Mouse (Mus musculus): Measurements from ENCODE around the gene Nup93. TPM values are rescaled to one million over a fixed set of nuclear protein-coding genes. Genes with fewer than 3 reads are reported as not detected.

The Nup93 gene
- polyA plus RNA-seq, 1 experiment, result 58.7 TPM

DNA sequence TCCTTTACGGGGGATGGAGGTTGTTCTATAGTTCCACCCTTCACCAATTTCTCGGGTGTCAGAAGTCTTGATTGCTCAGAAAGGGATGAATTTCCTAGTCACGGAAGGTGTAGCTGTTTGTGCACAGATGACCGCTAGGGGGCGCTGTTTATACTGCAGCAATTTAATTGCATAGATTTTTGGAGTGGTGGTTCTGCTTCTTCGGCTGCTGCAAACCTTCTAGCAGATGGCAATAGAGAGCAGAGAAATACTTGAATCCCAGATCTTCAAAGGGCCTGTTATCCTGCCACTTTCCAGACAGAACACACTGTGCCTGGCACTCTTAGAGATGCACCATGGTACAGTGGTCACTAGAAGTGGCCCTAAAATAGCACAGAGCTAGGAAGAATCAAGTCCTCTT, 128.9 kb downstream of the Nup93 start:
- Histone ChIP-seq H3K4me3 (ENCODE audit: insufficient read depth, poor library complexity, severe bottlenecking) (no peak overlapping the region), H3K27me3 (ENCODE audit: control insufficient read depth, insufficient read depth, insufficient read length) (peaks cover 22% of the 10 kb centered on the region), H3K79me2 (ENCODE audit: control insufficient read depth, insufficient read depth) (no peaks in the 10 kb centered on the region), H3K36me3 (ENCODE audit: control insufficient read depth, insufficient read depth) (no peaks in the 10 kb centered on the region), H3K79me3 (ENCODE audit: low read depth) (no peaks in the 10 kb centered on the region), H3ac (ENCODE audit: control insufficient read depth, insufficient read length, low read depth) (no peak overlapping the region)
- no peak for TF ChIP-seq MAX (IDR thresholded peaks at IDR 0.05)
- no peak for TF ChIP-seq MYOG (IDR thresholded peaks at IDR 0.05; ENCODE audit: control insufficient read depth, extremely low read depth, insufficient read length)
- no peak for TF ChIP-seq CEBPB (IDR thresholded peaks at IDR 0.05; ENCODE audit: low read depth)
- TF ChIP-seq MYOD1 (IDR thresholded peaks at IDR 0.05; ENCODE audit: control insufficient read depth, insufficient read length, low read depth), result no peak
- TF ChIP-seq CTCF (IDR thresholded peaks at IDR 0.05; ENCODE audit: control insufficient read depth, insufficient read depth, insufficient read length), result peak; percentile 42
- no peak for TF ChIP-seq FOSL1 (IDR thresholded peaks at IDR 0.05; ENCODE audit: insufficient read depth, low read length, poor library complexity, severe bottlenecking)
- no peak for TF ChIP-seq USF1 (IDR thresholded peaks at IDR 0.05; ENCODE audit: low read depth)

GRCm38 (mm10) chr8:94343778-94344320, 129.5 kb downstream of the Nup93 start:
- Histone ChIP-seq H3K27me3 (ENCODE audit: control insufficient read depth, insufficient read depth, insufficient read length) (peaks cover 27% of the 10 kb centered on the region), H3K36me3 (ENCODE audit: control insufficient read depth, insufficient read depth) (no peaks in the 10 kb centered on the region), H3K4me3 (ENCODE audit: insufficient read depth, poor library complexity, severe bottlenecking) (no peak overlapping the region), H3K79me2 (ENCODE audit: control insufficient read depth, insufficient read depth) (no peaks in the 10 kb centered on the region), H3ac (ENCODE audit: control insufficient read depth, insufficient read length, low read depth) (no peak overlapping the region), H3K79me3 (ENCODE audit: low read depth) (no peaks in the 10 kb centered on the region)
- no peak for TF ChIP-seq CEBPB (IDR thresholded peaks at IDR 0.05; ENCODE audit: low read depth)
- TF ChIP-seq CTCF (IDR thresholded peaks at IDR 0.05; ENCODE audit: control insufficient read depth, insufficient read depth, insufficient read length), result no peak
- no peak for TF ChIP-seq FOSL1 (IDR thresholded peaks at IDR 0.05; ENCODE audit: insufficient read depth, low read length, poor library complexity, severe bottlenecking)
- TF ChIP-seq MYOG (IDR thresholded peaks at IDR 0.05; ENCODE audit: control insufficient read depth, extremely low read depth, insufficient read length), result no peak
- no peak for TF ChIP-seq MAX (IDR thresholded peaks at IDR 0.05)
- no peak for TF ChIP-seq USF1 (IDR thresholded peaks at IDR 0.05; ENCODE audit: low read depth)
- no peak for TF ChIP-seq MYOD1 (IDR thresholded peaks at IDR 0.05; ENCODE audit: control insufficient read depth, insufficient read length, low read depth)

DNA sequence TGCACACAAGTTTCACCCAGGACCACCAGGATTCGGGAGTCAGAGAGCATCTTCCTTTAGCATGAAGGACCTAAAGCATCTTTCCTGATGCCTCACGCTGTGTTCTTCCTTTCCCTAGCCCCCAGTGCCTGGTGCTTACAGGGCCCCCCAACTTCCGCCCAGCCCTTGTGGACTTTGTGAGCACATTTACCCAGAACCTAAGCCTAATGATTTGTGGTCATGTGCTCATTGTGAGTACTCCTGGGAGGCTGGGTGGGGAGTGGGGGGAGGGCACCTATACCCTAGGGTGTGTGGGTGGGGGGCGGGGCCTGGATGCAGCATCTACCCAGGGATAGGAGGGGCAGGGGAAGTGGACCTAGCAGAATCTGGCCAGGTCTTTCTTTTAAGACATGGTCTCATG, 131.3 kb downstream of the Nup93 start:
- no peak overlapping the region for H3ac ChIP-seq (ENCODE audit: control insufficient read depth, insufficient read length, low read depth)
- TF ChIP-seq MYOD1 (IDR thresholded peaks at IDR 0.05; ENCODE audit: control insufficient read depth, insufficient read length, low read depth) (no peak), USF1 (IDR thresholded peaks at IDR 0.05; ENCODE audit: low read depth) (no peak), MAX (IDR thresholded peaks at IDR 0.05) (no peak), CTCF (IDR thresholded peaks at IDR 0.05; ENCODE audit: control insufficient read depth, insufficient read depth, insufficient read length) (no peak), CEBPB (IDR thresholded peaks at IDR 0.05; ENCODE audit: low read depth) (no peak), MYOG (IDR thresholded peaks at IDR 0.05; ENCODE audit: control insufficient read depth, extremely low read depth, insufficient read length) (no peak), FOSL1 (IDR thresholded peaks at IDR 0.05; ENCODE audit: insufficient read depth, low read length, poor library complexity, severe bottlenecking) (no peak)
- H3K27me3 ChIP-seq (ENCODE audit: control insufficient read depth, insufficient read depth, insufficient read length), result peaks cover 33% of the 10 kb centered on the region
- no peaks in the 10 kb centered on the region for H3K36me3 ChIP-seq (ENCODE audit: control insufficient read depth, insufficient read depth)
- H3K79me3 ChIP-seq (ENCODE audit: low read depth), result no peaks in the 10 kb centered on the region
- no peak overlapping the region for H3K4me3 ChIP-seq (ENCODE audit: insufficient read depth, poor library complexity, severe bottlenecking)
- no peaks in the 10 kb centered on the region for H3K79me2 ChIP-seq (ENCODE audit: control insufficient read depth, insufficient read depth)

DNA sequence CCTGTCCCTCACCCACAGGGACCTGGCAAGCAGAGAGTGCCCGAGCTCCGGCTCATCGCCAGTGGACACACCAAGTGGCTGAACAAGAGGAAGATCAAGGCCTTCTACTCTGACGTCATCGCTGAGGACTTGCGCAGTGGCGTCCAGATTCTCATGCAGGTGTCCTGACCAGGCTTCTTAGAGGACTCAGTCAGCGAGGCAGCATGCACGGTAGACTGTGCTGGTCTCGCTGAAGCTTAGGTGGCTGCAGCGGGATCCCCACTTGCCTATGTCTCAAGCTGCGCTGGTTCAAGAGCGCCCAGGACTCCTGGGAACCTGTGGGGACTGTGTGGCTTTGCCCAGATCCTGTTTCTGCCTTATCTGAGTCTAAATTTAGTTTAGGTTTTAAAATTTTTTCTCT, 131.9 kb downstream of the Nup93 start:
- peaks cover 39% of the 10 kb centered on the region for H3K27me3 ChIP-seq (ENCODE audit: control insufficient read depth, insufficient read depth, insufficient read length)
- no peaks in the 10 kb centered on the region for H3K79me3 ChIP-seq (ENCODE audit: low read depth)
- H3ac ChIP-seq (ENCODE audit: control insufficient read depth, insufficient read length, low read depth), result no peak overlapping the region
- H3K79me2 ChIP-seq (ENCODE audit: control insufficient read depth, insufficient read depth), result no peaks in the 10 kb centered on the region
- H3K4me3 ChIP-seq (ENCODE audit: insufficient read depth, poor library complexity, severe bottlenecking), result no peak overlapping the region
- no peaks in the 10 kb centered on the region for H3K36me3 ChIP-seq (ENCODE audit: control insufficient read depth, insufficient read depth)
- TF ChIP-seq MAX (IDR thresholded peaks at IDR 0.05) (no peak), FOSL1 (IDR thresholded peaks at IDR 0.05; ENCODE audit: insufficient read depth, low read length, poor library complexity, severe bottlenecking) (no peak), CEBPB (IDR thresholded peaks at IDR 0.05; ENCODE audit: low read depth) (no peak), MYOD1 (IDR thresholded peaks at IDR 0.05; ENCODE audit: control insufficient read depth, insufficient read length, low read depth) (no peak), CTCF (IDR thresholded peaks at IDR 0.05; ENCODE audit: control insufficient read depth, insufficient read depth, insufficient read length) (no peak), MYOG (IDR thresholded peaks at IDR 0.05; ENCODE audit: control insufficient read depth, extremely low read depth, insufficient read length) (no peak), USF1 (IDR thresholded peaks at IDR 0.05; ENCODE audit: low read depth) (no peak)

- Histone ChIP-seq H3K4me3 (ENCODE audit: insufficient read depth, poor library complexity, severe bottlenecking) (no peak overlapping the region), H3K79me3 (ENCODE audit: low read depth) (no peaks in the 10 kb centered on the region), H3K79me2 (ENCODE audit: control insufficient read depth, insufficient read depth) (no peaks in the 10 kb centered on the region), H3ac (ENCODE audit: control insufficient read depth, insufficient read length, low read depth) (no peak overlapping the region), H3K27me3 (ENCODE audit: control insufficient read depth, insufficient read depth, insufficient read length) (peaks cover 37% of the 10 kb centered on the region), H3K36me3 (ENCODE audit: control insufficient read depth, insufficient read depth) (no peaks in the 10 kb centered on the region)
- TF ChIP-seq CEBPB (IDR thresholded peaks at IDR 0.05; ENCODE audit: low read depth), result no peak
These were observed 134.1 kb downstream of the Nup93 start for GRCm38 (mm10) chr8:94348425-94348824.

- TF ChIP-seq FOSL1 (IDR thresholded peaks at IDR 0.05; ENCODE audit: insufficient read depth, low read length, poor library complexity, severe bottlenecking) (no peak), MYOG (IDR thresholded peaks at IDR 0.05; ENCODE audit: control insufficient read depth, extremely low read depth, insufficient read length) (no peak), CTCF (IDR thresholded peaks at IDR 0.05; ENCODE audit: control insufficient read depth, insufficient read depth, insufficient read length) (no peak), CEBPB (IDR thresholded peaks at IDR 0.05; ENCODE audit: low read depth) (no peak), MYOD1 (IDR thresholded peaks at IDR 0.05; ENCODE audit: control insufficient read depth, insufficient read length, low read depth) (no peak), USF1 (IDR thresholded peaks at IDR 0.05; ENCODE audit: low read depth) (no peak), MAX (IDR thresholded peaks at IDR 0.05) (no peak)
- Histone ChIP-seq H3K79me3 (ENCODE audit: low read depth) (no peaks in the 10 kb centered on the region), H3K4me3 (ENCODE audit: insufficient read depth, poor library complexity, severe bottlenecking) (no peak overlapping the region), H3K27me3 (ENCODE audit: control insufficient read depth, insufficient read depth, insufficient read length) (peaks cover 54% of the 10 kb centered on the region), H3K36me3 (ENCODE audit: control insufficient read depth, insufficient read depth) (no peaks in the 10 kb centered on the region), H3K79me2 (ENCODE audit: control insufficient read depth, insufficient read depth) (no peaks in the 10 kb centered on the region), H3ac (ENCODE audit: control insufficient read depth, insufficient read length, low read depth) (no peak overlapping the region)
These were observed 139.7 kb downstream of the Nup93 start for GRCm38 (mm10) chr8:94354069-94354531.
